Mouse (Mus musculus) layer of hippocampus, postnatal 36 days (tissue): Measurements from ENCODE around the gene Cyp2c37. TPM values are rescaled to one million over a fixed set of nuclear protein-coding genes. Genes with fewer than 3 reads are reported as not detected.
"Not testable (repeated sequence)": the region's sequence is repeated elsewhere in the genome, so short reads cannot be mapped to it uniquely, and the experiment has no call there.

Experiments
- DNase-seq, 2 experiments: peaks; one replicate each; pipeline ENCODE4 v3.0.0; 2022
- total RNA-seq, 2 experiments: library from RNA; stranded (reverse); gene quantifications; 2 replicates each; pipeline ENCODE4 v1.2.3; 2021

Cyp2c37 gene
- not detected for total RNA-seq

- DNase-seq = not testable (repeated sequence)
Observed at GRCm38 (mm10) chr19:39992140-39992539, at the start of gene Cyp2c37. Gene Cyp2c37 (plus strand): TSS chr19:39992424.

GRCm38 (mm10) chr19:39960861-39961260 is 31.4 kb upstream of the Cyp2c37 start:
- DNase-seq = not testable (repeated sequence)

- not testable (repeated sequence) for DNase-seq
Observed at GRCm38 (mm10) chr19:39971096-39971495, 21.1 kb upstream of the Cyp2c37 start.

GRCm38 (mm10) chr19:39989471-39989870 is 2.8 kb upstream of the Cyp2c37 start:
- DNase-seq = no peak

Other genes starting within 250 kb of the Cyp2c37 start
- gene Cyp2c40, start 179.6 kb upstream of the Cyp2c37 start, total RNA-seq = not detected
- gene Cyp2c69, start 105.6 kb upstream of the Cyp2c37 start, total RNA-seq = not detected
- not detected for gene Cyp2c54, start 81.4 kb downstream of the Cyp2c37 start, total RNA-seq
- gene Cyp2c50, start 97.3 kb downstream of the Cyp2c37 start, total RNA-seq = not detected
- 1 to 10 TPM; 2.2 to 2.5 TPM for gene Cyp2c70, start 194.9 kb downstream of the Cyp2c37 start, total RNA-seq